Mouse (Mus musculus) A20 (cell line): Measurements from ENCODE around the gene N4bp1.

Experiments
- DNase-seq: peaks from one replicate; pipeline ENCODE4 v3.0.0-alpha.2; 2011; ENCODE audit warnings: low read depth, low spot score

N4bp1 gene

GRCm38 (mm10) chr8:86897726-86898419, 12.8 kb upstream of the N4bp1 start:
- no peak for DNase-seq

- DNase-seq, result no peak
Observed at GRCm38 (mm10) chr8:86895390-86895789, 10.3 kb upstream of the N4bp1 start.

GRCm38 (mm10) chr8:86894194-86894761, 9.2 kb upstream of the N4bp1 start:
- DNase-seq, result no peak

GRCm38 (mm10) chr8:86893554-86893953, 8.5 kb upstream of the N4bp1 start:
- no peak for DNase-seq

GRCm38 (mm10) chr8:86891533-86891932, 6.5 kb upstream of the N4bp1 start:
- DNase-seq, result no peak

GRCm38 (mm10) chr8:86888058-86888939, 3.2 kb upstream of the N4bp1 start:
- no peak for DNase-seq

- peak; percentile 77 for DNase-seq
Observed at GRCm38 (mm10) chr8:86884067-86884466, 991 bp downstream of the N4bp1 start.

- no peak for DNase-seq
Observed at GRCm38 (mm10) chr8:86882568-86883478, 2.2 kb downstream of the N4bp1 start.

- no peak for DNase-seq
Observed at GRCm38 (mm10) chr8:86881951-86882350, 3.1 kb downstream of the N4bp1 start.

- no peak for DNase-seq
Observed at GRCm38 (mm10) chr8:86881068-86881609, 3.9 kb downstream of the N4bp1 start.

GRCm38 (mm10) chr8:86876831-86877230, 8.2 kb downstream of the N4bp1 start:
- DNase-seq, result no peak

GRCm38 (mm10) chr8:86874055-86874454, 11.0 kb downstream of the N4bp1 start:
- no peak for DNase-seq

GRCm38 (mm10) chr8:86873151-86873550, 11.9 kb downstream of the N4bp1 start:
- DNase-seq, result peak; percentile 58

GRCm38 (mm10) chr8:86872097-86872815, 12.8 kb downstream of the N4bp1 start:
- no peak for DNase-seq

- DNase-seq, result peak; percentile 64
Observed at GRCm38 (mm10) chr8:86871421-86871820, 13.6 kb downstream of the N4bp1 start.

- peak; percentile 85 for DNase-seq
Observed at GRCm38 (mm10) chr8:86870771-86871170, 14.3 kb downstream of the N4bp1 start.

- DNase-seq, result no peak
Observed at GRCm38 (mm10) chr8:86868041-86868440, 17.0 kb downstream of the N4bp1 start.

- DNase-seq, result peak; percentile 58
Observed at GRCm38 (mm10) chr8:86864764-86865163, 20.3 kb downstream of the N4bp1 start.

GRCm38 (mm10) chr8:86862837-86863236, 22.2 kb downstream of the N4bp1 start:
- DNase-seq, result no peak

- peak; percentile 62 for DNase-seq
Observed at GRCm38 (mm10) chr8:86862155-86862816, 22.8 kb downstream of the N4bp1 start.
